In the genomic region with DNA sequence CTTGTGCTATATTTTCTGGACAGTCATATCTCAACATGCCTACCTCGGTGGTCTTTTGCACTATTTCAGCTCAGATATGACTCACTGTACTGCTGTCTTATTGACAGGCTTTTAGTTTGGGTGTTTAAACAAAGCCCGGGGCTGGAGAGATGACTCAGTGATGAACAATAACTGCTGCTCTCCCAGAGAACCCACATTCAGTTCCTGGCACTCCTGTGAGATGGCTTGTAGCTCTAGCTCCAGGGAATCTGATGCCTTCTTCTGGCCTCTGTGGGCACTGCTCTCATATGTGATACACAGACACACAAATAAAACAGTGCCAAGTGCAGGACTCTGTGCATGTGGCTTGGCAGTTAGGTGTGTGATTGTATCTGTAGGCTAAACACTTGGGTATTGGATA, we compare ENCODE assay signal across 18 mouse cellular contexts. TPM values are rescaled to one million over a fixed set of nuclear protein-coding genes. Genes with fewer than 3 reads are reported as not detected.
A peak's percentile ranks its signal among the peaks of the same experiment; 100 is the strongest.
DNase-seq lines count a peak whose midpoint lies in the region; ATAC-seq and TF ChIP-seq lines count a peak whose summit lies in the region.
"Had no signal": no experiment of that assay in that cellular context is flagged by ENCODE, and none has a peak within 500 bp of the region (broad histone marks: within the 10 kb centered on the region; RNA-seq: fewer than 3 reads in every experiment).

No protein-coding gene starts in this region.

- no peaks in the 10 kb centered on the region for H3K9me3 ChIP-seq in limb, embryonic 12.5 days
- no peaks in the 10 kb centered on the region for H3K9me3 ChIP-seq in limb, embryonic 10.5 days (replicated peaks)
- H3K9me3 ChIP-seq in limb, embryonic 13.5 days, result no peaks in the 10 kb centered on the region
- H3K9me3 ChIP-seq: midbrain, embryonic 10.5 days had no signal

- H3K9ac ChIP-seq in limb, embryonic 12.5 days (replicated peaks), result no peak overlapping the region
- no peak overlapping the region for H3K9ac ChIP-seq in limb, embryonic 13.5 days

- H3K36me3 ChIP-seq in limb, embryonic 12.5 days, result peaks cover 48% of the 10 kb centered on the region
- peaks cover 46% of the 10 kb centered on the region for H3K36me3 ChIP-seq in limb, embryonic 10.5 days
- H3K36me3 ChIP-seq in C2C12 (ENCODE audit: control insufficient read depth, insufficient read depth), result peaks cover 29% of the 10 kb centered on the region
- peaks cover 56% of the 10 kb centered on the region for H3K36me3 ChIP-seq in limb, embryonic 13.5 days

- peaks cover 61% of the 10 kb centered on the region for H3K79me2 ChIP-seq in C2C12 (ENCODE audit: control insufficient read depth, insufficient read depth)

- peaks cover 14% of the 10 kb centered on the region for H3K79me3 ChIP-seq in C2C12 (ENCODE audit: low read depth)

- no peak overlapping the region for H3K4me3 ChIP-seq in limb, embryonic 12.5 days (replicated peaks)
- no peak overlapping the region for H3K4me3 ChIP-seq in limb, embryonic 10.5 days
- no peak overlapping the region for H3K4me3 ChIP-seq in C2C12 (ENCODE audit: insufficient read depth, poor library complexity, severe bottlenecking)
- H3K4me3 ChIP-seq in limb, embryonic 13.5 days, result no peak overlapping the region
- H3K4me3 ChIP-seq: gastrocnemius, adult 2 months; midbrain, embryonic 10.5 days had no signal

- H3K4me2 ChIP-seq in limb, embryonic 12.5 days, result no peak overlapping the region
- no peak overlapping the region for H3K4me2 ChIP-seq in limb, embryonic 13.5 days (replicated peaks)

- DNase-seq in frontal cortex, postnatal 36 days (ENCODE audit: low spot score in 2 of 2), result no peak
- DNase-seq in limb, embryonic 10.5 days (ENCODE audit: low spot score), result no peak
- DNase-seq in right cerebral cortex, postnatal 10 days (ENCODE audit: low spot score in 2 of 2), result no peak
- no peak for DNase-seq in ovary, adult 18-20 months (ENCODE audit: low spot score)
- DNase-seq: cerebellum, adult 9-10 months; gastrocnemius, adult 2 months; kidney, adult 2 months; layer of hippocampus, adult 9-11 months; liver; lung, adult 18-20 months; thymus, postnatal 14 days had no signal

- ATAC-seq in frontal cortex, adult (ENCODE audit: low TSS enrichment), result peak; percentile 18; the same call in 1 of the 2 replicates
- ATAC-seq in limb, embryonic 12.5 days (ENCODE audit: insufficient number of reproducible peaks, insufficient read depth, low FRiP score, low TSS enrichment, low read depth), result no peak
- no peak for ATAC-seq in limb, embryonic 13.5 days (ENCODE audit: low FRiP score, low read depth)
- ATAC-seq: forebrain, embryonic 16.5 days had no signal

- WGBS in limb, embryonic 12.5 days, result 88% methylated on average over 2 of the region's 2 CpGs
- 85% methylated on average over 2 of the region's 2 CpGs for WGBS in limb, embryonic 10.5 days
- WGBS in limb, embryonic 13.5 days, result 73% methylated on average over 2 of the region's 2 CpGs

- H3ac ChIP-seq in C2C12 (ENCODE audit: control insufficient read depth, insufficient read length, low read depth), result no peak overlapping the region

- no peaks in the 10 kb centered on the region; the same call in 1 of the 2 replicates for H3K27me3 ChIP-seq in limb, embryonic 12.5 days
- 0 out of 2 replicates have a peak, but pooled peaks cover 9% of the 10 kb centered on the region for H3K27me3 ChIP-seq in limb, embryonic 10.5 days (ENCODE audit: low read depth, poor library complexity, severe bottlenecking)
- no peaks in the 10 kb centered on the region for H3K27me3 ChIP-seq in C2C12 (ENCODE audit: control insufficient read depth, insufficient read depth, insufficient read length)
- H3K27me3 ChIP-seq in limb, embryonic 13.5 days, result no peaks in the 10 kb centered on the region

- peak; percentile 4 for TF ChIP-seq CTCF in C2C12 (IDR thresholded peaks at IDR 0.05; ENCODE audit: control insufficient read depth, insufficient read depth, insufficient read length)

- H3K27ac ChIP-seq in limb, embryonic 12.5 days, result peak overlapping the region; percentile 60; the same call in 1 of the 2 replicates
- H3K27ac ChIP-seq in limb, embryonic 10.5 days, result no peak overlapping the region
- H3K27ac ChIP-seq in limb, embryonic 13.5 days, result peak overlapping the region; percentile 28; the same call in 1 of the 2 replicates
- H3K27ac ChIP-seq: gastrocnemius, adult 2 months; macrophage; midbrain, embryonic 10.5 days had no signal

- H3K4me1 ChIP-seq in limb, embryonic 12.5 days (replicated peaks), result peaks cover 42% of the 10 kb centered on the region
- peaks cover 54% of the 10 kb centered on the region for H3K4me1 ChIP-seq in limb, embryonic 10.5 days
- peaks cover 34% of the 10 kb centered on the region for H3K4me1 ChIP-seq in limb, embryonic 13.5 days

TF ChIP-seq in C2C12, 6 proteins besides CTCF, POLR2A, EP300 and RAD21:
- TF ChIP-seq USF1 (IDR thresholded peaks at IDR 0.05; ENCODE audit: low read depth), result no peak
- TF ChIP-seq MYOD1 (IDR thresholded peaks at IDR 0.05; ENCODE audit: control insufficient read depth, insufficient read length, low read depth), result no peak
- no peak for TF ChIP-seq MYOG (IDR thresholded peaks at IDR 0.05; ENCODE audit: control insufficient read depth, extremely low read depth, insufficient read length)
- peak; percentile 32 for TF ChIP-seq MAX (IDR thresholded peaks at IDR 0.05)
- peak; percentile 98 for TF ChIP-seq FOSL1 (IDR thresholded peaks at IDR 0.05; ENCODE audit: insufficient read depth, low read length, poor library complexity, severe bottlenecking)

RNA-seq across cellular contexts. Expression of gene Rtkn, which starts 9.9 kb away (rescaled TPM):
- 62.0 and 62.6 TPM in 2 replicates for polyA plus RNA-seq in limb, embryonic 12.5 days (2016; fragmentation: Nextera tagmentation; extraction: Ambion mirVana)
- polyA plus RNA-seq in limb, embryonic 10.5 days (2016; fragmentation: Nextera tagmentation; extraction: Ambion mirVana), result 34.2 and 51.8 TPM in 2 replicates
- 42.1 TPM for polyA plus RNA-seq in C2C12 (2012; fragmentation: generic; extraction: Trizol)
- polyA plus RNA-seq in limb, embryonic 13.5 days (2015; fragmentation: Nextera tagmentation; extraction: Ambion mirVana), result 64.7 and 74.1 TPM in 2 replicates

RNA-seq across cellular contexts. Expression of gene Wdr54, which starts 11.0 kb away (rescaled TPM):
- polyA plus RNA-seq in limb, embryonic 12.5 days (2016; fragmentation: Nextera tagmentation; extraction: Ambion mirVana), result 10.2 and 10.4 TPM in 2 replicates
- polyA plus RNA-seq in limb, embryonic 10.5 days (2016; fragmentation: Nextera tagmentation; extraction: Ambion mirVana), result 10.9 and 13.7 TPM in 2 replicates
- 9.5 TPM for polyA plus RNA-seq in C2C12 (2012; fragmentation: generic; extraction: Trizol)
- 6.9 and 7.4 TPM in 2 replicates for polyA plus RNA-seq in limb, embryonic 13.5 days (2015; fragmentation: Nextera tagmentation; extraction: Ambion mirVana)

RNA-seq across cellular contexts. Expression of gene 1700003E16Rik, which starts 11.0 kb away (rescaled TPM):
- 1.8 and 3.0 TPM in 2 replicates for polyA plus RNA-seq in limb, embryonic 12.5 days (2016; fragmentation: Nextera tagmentation; extraction: Ambion mirVana)
- polyA plus RNA-seq in limb, embryonic 10.5 days (2016; fragmentation: Nextera tagmentation; extraction: Ambion mirVana), result 0.80 and 1.6 TPM in 2 replicates
- polyA plus RNA-seq in C2C12 (2012; fragmentation: generic; extraction: Trizol), result 1.1 TPM
- 3.7 and 3.8 TPM in 2 replicates for polyA plus RNA-seq in limb, embryonic 13.5 days (2015; fragmentation: Nextera tagmentation; extraction: Ambion mirVana)

RNA-seq across cellular contexts. Expression of gene Ino80b, which starts 20.0 kb away (rescaled TPM):
- 17.6 and 19.2 TPM in 2 replicates for polyA plus RNA-seq in limb, embryonic 12.5 days (2016; fragmentation: Nextera tagmentation; extraction: Ambion mirVana)
- 17.4 and 17.8 TPM in 2 replicates for polyA plus RNA-seq in limb, embryonic 10.5 days (2016; fragmentation: Nextera tagmentation; extraction: Ambion mirVana)
- 33.6 TPM for polyA plus RNA-seq in C2C12 (2012; fragmentation: generic; extraction: Trizol)
- polyA plus RNA-seq in limb, embryonic 13.5 days (2015; fragmentation: Nextera tagmentation; extraction: Ambion mirVana), result 12.4 and 12.8 TPM in 2 replicates

RNA-seq across cellular contexts. Expression of gene Dctn1, which starts 20.5 kb away (rescaled TPM):
- polyA plus RNA-seq in limb, embryonic 12.5 days (2016; fragmentation: Nextera tagmentation; extraction: Ambion mirVana), result 102 and 104 TPM in 2 replicates
- polyA plus RNA-seq in limb, embryonic 10.5 days (2016; fragmentation: Nextera tagmentation; extraction: Ambion mirVana), result 96.4 and 108 TPM in 2 replicates
- polyA plus RNA-seq in C2C12 (2012; fragmentation: generic; extraction: Trizol), result 83.0 TPM
- polyA plus RNA-seq in limb, embryonic 13.5 days (2015; fragmentation: Nextera tagmentation; extraction: Ambion mirVana), result 88.9 and 90.3 TPM in 2 replicates
